Mouse (Mus musculus) stomach, embryonic 15.5 days (tissue): ENCODE measurements around the gene Tmem274. TPM values are rescaled to one million over a fixed set of nuclear protein-coding genes. Genes with fewer than 3 reads are reported as not detected.
A peak's percentile ranks its signal among the peaks of the same experiment; 100 is the strongest.
"Not testable (repeated sequence)": the region's sequence is repeated elsewhere in the genome, so short reads cannot be mapped to it uniquely, and the experiment has no call there.

Source experiments
- ATAC-seq: fragments of 200-750 bp; cut with Nextera tagmentation; 2 replicates; pipeline ENCODE4 v1.8.0; 2017; ENCODE audit warnings: low read depth, moderate number of reproducible peaks, moderate TSS enrichment; ENCODE audit not compliant: insufficient read depth, low FRiP score
- H3K27ac ChIP-seq: fragments of 300-500 bp; sonication (generic); 2 replicates; pipeline ENCODE4 v1.5.1; 2015; ENCODE audit warnings: mild to moderate bottlenecking, inconsistent platforms
- H3K27me3 ChIP-seq: fragments of 300-500 bp; sonication (generic); replicated peaks from 2 replicates; pipeline ENCODE4 v1.6.1; 2015; ENCODE audit warnings: inconsistent platforms
- H3K36me3 ChIP-seq: fragments of 300-500 bp; sonication (generic); 2 replicates; pipeline ENCODE4 v1.6.1; 2015; ENCODE audit warnings: inconsistent platforms
- H3K4me1 ChIP-seq: fragments of 300-500 bp; sonication (generic); 2 replicates; pipeline ENCODE4 v1.6.1; 2015; ENCODE audit warnings: inconsistent platforms
- H3K4me2 ChIP-seq: fragments of 300-500 bp; sonication (generic); 2 replicates; pipeline ENCODE4 v1.6.1; 2015; ENCODE audit warnings: mild to moderate bottlenecking, inconsistent platforms
- H3K4me3 ChIP-seq: fragments of 300-500 bp; sonication (generic); replicated peaks from 2 replicates; pipeline ENCODE4 v1.5.1; 2015; ENCODE audit warnings: inconsistent platforms
- H3K9ac ChIP-seq: fragments of 300-500 bp; sonication (generic); 2 replicates; pipeline ENCODE4 v1.6.1; 2015; ENCODE audit warnings: inconsistent platforms
- H3K9me3 ChIP-seq: fragments of 300-500 bp; sonication (generic); 2 replicates; pipeline ENCODE4 v1.6.1; 2016; ENCODE audit warnings: inconsistent platforms
- WGBS: fragments of 180-500 bp; shearing (Covaris S2); methylation state at CpG from one replicate; pipeline ENCODE4 v1.1.7; 2015; 5-methylcytosine and 5-hydroxymethylcytosine counted together
- polyA plus RNA-seq: library from polyadenylated mRNA; unstranded; fragments of >200 nt; fragmentation: Nextera tagmentation; extraction: Ambion mirVana; gene quantifications from 2 replicates; pipeline ENCODE4 v1.2.1, GENCODE M21; 2015

Gene Tmem274
- polyA plus RNA-seq: 0.23 and 0.45 TPM in 2 replicates

DNA sequence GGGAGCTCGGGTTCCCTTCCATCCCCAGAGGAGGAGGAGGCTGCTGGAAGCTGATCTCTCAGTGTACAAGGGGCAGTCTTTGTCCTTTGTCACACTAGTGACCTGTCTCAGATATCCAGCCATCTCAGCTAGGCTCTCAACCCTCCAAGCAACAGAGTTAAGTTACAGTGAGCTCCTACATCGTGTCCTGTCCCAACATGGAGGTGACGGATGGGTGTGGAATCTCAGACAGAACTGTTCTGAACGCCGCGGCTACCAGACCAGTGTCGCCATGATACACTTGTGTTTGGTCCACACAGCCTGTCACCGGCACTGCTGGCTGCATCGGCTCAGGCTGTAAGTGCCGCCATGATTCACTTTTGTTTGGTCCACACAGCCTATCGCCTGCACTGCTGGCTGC, at the start of gene Tmem274:
TSS of gene Tmem274 (plus strand) at position 301 of the 400 bp plus-strand sequence.
- H3K27me3 ChIP-seq: no peaks in the 10 kb centered on the region
- no peak for ATAC-seq
- H3K27ac ChIP-seq: no peak within 1 kb of the TSS
- H3K36me3 ChIP-seq: peaks cover 9% of the 10 kb centered on the region
- no peaks in the 10 kb centered on the region for H3K9me3 ChIP-seq
- H3K4me1 ChIP-seq: no peaks in the 10 kb centered on the region
- no peak within 1 kb of the TSS for H3K9ac ChIP-seq
- 87% methylated on average over 11 of the region's 11 CpGs for WGBS
- no peak within 1 kb of the TSS for H3K4me3 ChIP-seq
- H3K4me2 ChIP-seq: no peak within 1 kb of the TSS

DNA sequence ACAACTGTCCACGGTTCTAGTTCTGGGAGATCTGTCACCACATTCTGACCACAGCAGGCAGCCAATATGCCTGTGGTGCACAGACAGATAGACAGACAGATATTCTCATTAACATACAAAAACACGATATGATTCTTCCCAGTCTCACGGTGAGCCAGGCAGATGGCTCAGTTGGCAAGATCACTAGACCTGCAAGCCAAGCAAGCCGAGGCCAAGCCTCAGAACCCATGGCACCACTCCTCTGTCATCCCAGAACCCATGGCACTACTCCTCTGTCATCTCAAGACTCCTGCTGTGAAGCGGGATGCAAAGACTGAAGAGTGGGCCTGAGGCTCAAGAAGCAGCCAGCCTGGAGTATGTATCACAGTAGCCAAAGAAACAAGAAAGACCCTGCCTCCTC, 47.6 kb upstream of the Tmem274 start:
- 84% methylated on average over 5 of the region's 5 CpGs for WGBS
- no peak overlapping the region for H3K4me3 ChIP-seq
- H3K27me3 ChIP-seq: no peaks in the 10 kb centered on the region
- H3K4me1 ChIP-seq: peaks cover 3% of the 10 kb centered on the region; the same call in 1 of the 2 replicates
- H3K36me3 ChIP-seq: no peaks in the 10 kb centered on the region
- no peak overlapping the region for H3K4me2 ChIP-seq
- ATAC-seq: no peak
- no peak overlapping the region for H3K9ac ChIP-seq
- H3K9me3 ChIP-seq: no peaks in the 10 kb centered on the region
- no peak overlapping the region for H3K27ac ChIP-seq

DNA sequence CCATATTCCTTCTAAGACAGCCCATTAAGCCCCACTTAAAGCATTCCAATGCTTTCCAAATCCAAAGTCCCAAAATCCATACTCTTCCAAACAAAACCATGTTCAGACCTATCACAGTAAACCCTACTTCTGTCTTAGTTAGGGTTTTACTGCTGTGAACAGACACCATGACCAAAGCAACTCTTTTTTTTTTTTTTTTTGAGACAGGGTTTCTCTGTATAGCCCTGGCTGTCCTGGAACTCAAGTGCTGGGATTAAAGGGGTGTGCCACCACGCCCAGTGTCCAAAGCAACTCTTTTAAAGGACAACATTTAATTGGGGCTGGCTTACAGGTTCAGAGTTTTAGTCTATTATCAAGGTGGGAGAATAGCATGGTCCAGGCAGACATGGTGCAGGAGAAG, 45.3 kb upstream of the Tmem274 start:
- not testable (repeated sequence) for H3K4me2 ChIP-seq, H3K9ac ChIP-seq, H3K27me3 ChIP-seq, H3K4me1 ChIP-seq, H3K36me3 ChIP-seq, H3K4me3 ChIP-seq, H3K27ac ChIP-seq, H3K9me3 ChIP-seq, ATAC-seq
- WGBS: 84% methylated on average over 1 of the region's 1 CpGs

DNA sequence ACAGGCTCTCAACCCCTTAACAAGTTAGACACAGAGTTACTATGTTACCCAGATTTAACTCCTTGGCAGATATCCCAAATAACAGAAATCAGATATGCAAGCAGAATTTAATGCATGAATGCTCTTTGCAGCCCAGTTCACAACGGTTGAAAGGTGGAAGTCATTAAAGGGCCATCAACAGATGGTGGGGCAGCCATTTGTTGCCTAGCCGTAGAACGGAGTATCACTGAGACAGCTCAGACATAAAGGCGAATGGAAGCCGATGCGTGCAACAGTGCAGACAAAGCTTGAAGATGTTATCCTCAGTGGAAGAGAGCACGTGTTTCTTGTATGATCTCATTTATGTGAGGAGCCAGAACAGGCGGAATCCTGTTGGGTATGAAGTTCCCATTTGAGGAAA, 36.6 kb upstream of the Tmem274 start:
- no peak for ATAC-seq
- no peaks in the 10 kb centered on the region for H3K4me1 ChIP-seq
- WGBS: 67% methylated on average over 8 of the region's 8 CpGs
- no peaks in the 10 kb centered on the region for H3K27me3 ChIP-seq
- H3K27ac ChIP-seq: no peak overlapping the region
- H3K9ac ChIP-seq: no peak overlapping the region
- H3K36me3 ChIP-seq: no peaks in the 10 kb centered on the region
- H3K4me3 ChIP-seq: no peak overlapping the region
- H3K9me3 ChIP-seq: no peaks in the 10 kb centered on the region
- no peak overlapping the region for H3K4me2 ChIP-seq

DNA sequence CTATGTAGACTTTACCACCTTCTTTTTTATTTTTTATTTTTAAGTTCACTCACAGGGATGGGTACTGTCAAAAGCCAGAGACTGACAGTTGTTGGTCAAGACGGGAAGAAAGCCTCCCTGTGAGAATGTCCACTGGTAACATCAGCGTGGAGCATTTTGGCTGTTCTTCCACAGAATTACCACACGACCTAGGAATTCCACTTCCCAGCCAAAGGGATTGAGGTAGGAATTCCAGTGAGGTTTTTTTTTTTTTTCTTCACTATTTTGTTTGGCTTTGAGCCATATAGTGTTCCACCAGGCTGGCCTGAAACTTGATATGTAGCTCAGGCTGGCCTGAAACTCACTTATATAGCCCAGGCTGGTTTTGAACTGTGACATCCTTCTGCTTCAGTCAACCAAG, 34.7 kb upstream of the Tmem274 start:
- Histone ChIP-seq H3K4me1 (0 out of 2 replicates have a peak, but pooled peaks cover 7% of the 10 kb centered on the region), H3K27ac (no peak overlapping the region), H3K36me3 (no peaks in the 10 kb centered on the region), H3K9me3 (no peaks in the 10 kb centered on the region), H3K9ac (no peak overlapping the region), H3K4me2 (no peak overlapping the region), H3K4me3 (no peak overlapping the region), H3K27me3 (no peaks in the 10 kb centered on the region)
- 27% methylated on average over 3 of the region's 3 CpGs for WGBS
- ATAC-seq: no peak

DNA sequence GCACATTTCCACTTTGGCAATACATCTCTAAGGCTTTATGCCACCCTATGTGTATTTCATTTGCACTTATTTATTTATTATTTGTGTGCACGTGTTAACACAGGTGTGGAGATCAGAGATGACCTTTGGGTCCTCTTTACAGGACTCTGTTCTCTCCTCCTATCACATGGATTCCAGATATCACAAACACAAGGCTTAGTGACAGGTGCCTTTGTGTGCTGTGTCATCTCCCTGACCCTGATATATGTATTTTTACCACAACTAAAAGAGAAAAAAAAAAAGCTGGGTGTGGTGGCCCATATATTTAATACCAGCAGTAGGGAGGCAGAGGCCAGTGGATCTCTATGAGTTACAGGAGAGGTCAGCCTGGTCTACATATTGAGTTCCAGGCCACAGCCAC, 32.7 kb upstream of the Tmem274 start:
- ATAC-seq: no peak
- 43% methylated on average over 1 of the region's 1 CpGs for WGBS
- Histone ChIP-seq H3K9ac (no peak overlapping the region), H3K27me3 (no peaks in the 10 kb centered on the region), H3K9me3 (no peaks in the 10 kb centered on the region), H3K4me1 (0 out of 2 replicates have a peak, but pooled peaks cover 7% of the 10 kb centered on the region), H3K4me3 (no peak overlapping the region; the same call in 1 of the 2 replicates), H3K4me2 (0 out of 2 replicates have a peak overlapping the region, but pooled peaks have one; percentile 78), H3K27ac (peak overlapping the region; percentile 35; the same call in 1 of the 2 replicates), H3K36me3 (no peaks in the 10 kb centered on the region)

DNA sequence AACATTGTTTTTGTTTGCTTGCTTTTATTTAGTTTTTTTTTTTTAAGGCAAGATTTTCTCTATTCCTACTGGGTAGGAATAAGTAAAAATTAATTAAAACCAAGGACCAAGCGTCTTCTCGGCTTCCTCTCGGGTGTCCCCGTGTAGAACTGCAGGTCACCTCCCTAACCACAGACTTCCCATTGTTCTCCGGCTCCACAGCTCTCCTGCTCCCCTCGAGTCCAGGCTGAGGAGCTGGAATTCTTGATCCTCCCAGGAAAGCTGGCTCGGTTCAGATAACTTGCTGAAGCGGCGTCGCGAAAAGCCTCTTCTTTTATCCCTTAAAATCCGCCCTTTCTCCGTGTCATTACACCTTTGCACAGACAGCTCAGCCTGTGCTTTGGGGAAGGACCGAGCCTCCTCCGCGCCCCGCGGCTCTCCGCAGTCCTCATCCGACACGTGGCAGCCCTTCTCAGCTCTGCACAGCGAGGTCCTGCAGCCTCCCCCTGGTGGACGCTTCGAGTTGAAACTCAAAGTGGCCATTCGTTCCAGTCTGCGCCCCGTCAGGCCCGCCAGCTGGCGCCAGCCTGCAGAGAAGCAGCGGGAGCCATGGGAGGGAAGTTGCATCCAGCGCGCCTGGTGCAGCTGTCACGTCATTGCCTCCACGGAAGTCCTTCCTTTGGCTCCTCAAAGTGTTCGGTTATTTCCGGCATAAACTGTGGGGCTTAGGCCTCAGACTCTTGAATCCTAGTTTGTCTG, 32.0 kb upstream of the Tmem274 start:
- Histone ChIP-seq H3K4me1 (0 out of 2 replicates have a peak, but pooled peaks cover 7% of the 10 kb centered on the region), H3K27ac (peak overlapping the region; percentile 93), H3K36me3 (no peaks in the 10 kb centered on the region), H3K9ac (peak overlapping the region; percentile 53; the same call in 1 of the 2 replicates), H3K4me3 (peak overlapping the region; percentile 38), H3K4me2 (peak overlapping the region; percentile 78), H3K27me3 (no peaks in the 10 kb centered on the region), H3K9me3 (no peaks in the 10 kb centered on the region)
- WGBS: under 1% methylated on average over 36 of the region's 36 CpGs
- peak; percentile 95 for ATAC-seq

DNA sequence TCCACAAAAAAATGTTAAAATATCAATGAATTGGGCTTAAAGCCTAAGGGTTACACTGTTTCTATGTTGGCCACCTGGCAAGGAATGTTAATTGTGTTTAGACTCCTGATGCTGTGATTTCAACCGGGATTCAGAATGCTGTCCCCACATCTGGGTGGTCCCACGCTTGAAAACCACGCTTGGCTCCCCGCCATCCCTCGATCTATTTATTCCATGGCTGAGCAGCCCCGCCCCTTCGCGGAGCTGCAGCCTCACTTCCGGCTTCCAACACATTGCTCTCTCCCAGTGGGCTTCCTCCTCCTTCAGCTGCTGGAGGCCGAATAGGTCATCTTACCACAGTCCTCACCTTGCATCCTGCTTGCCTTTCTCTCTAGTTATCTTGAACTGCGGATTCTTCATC, 31.3 kb upstream of the Tmem274 start:
- peak overlapping the region; percentile 78 for H3K4me2 ChIP-seq
- H3K27me3 ChIP-seq: no peaks in the 10 kb centered on the region
- H3K27ac ChIP-seq: peak overlapping the region; percentile 93
- H3K9ac ChIP-seq: no peak overlapping the region
- ATAC-seq: peak; percentile 33; the same call in 1 of the 2 replicates
- H3K4me3 ChIP-seq: peak overlapping the region; percentile 38
- WGBS: 4% methylated on average over 11 of the region's 11 CpGs
- no peaks in the 10 kb centered on the region for H3K36me3 ChIP-seq
- no peaks in the 10 kb centered on the region for H3K9me3 ChIP-seq
- H3K4me1 ChIP-seq: 0 out of 2 replicates have a peak, but pooled peaks cover 7% of the 10 kb centered on the region

DNA sequence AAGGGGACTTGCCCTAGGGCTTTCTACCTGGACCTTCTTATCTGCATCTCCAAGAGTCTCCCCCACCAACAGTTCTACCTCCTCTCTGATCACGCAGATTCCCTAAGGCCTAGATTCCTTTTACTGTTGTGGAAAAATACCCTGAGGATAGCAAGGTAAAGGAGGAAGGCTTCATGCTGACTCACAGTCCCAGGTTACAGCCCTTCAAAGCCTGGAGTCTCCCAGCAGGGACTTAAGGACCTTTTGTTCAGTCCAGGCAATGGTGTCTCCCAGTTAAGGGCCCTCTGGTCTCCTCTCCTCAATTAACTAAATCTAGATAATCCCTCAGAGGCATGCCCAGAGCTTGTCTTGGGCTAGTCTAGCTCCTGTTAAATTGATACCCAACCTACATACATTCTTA, 30.9 kb upstream of the Tmem274 start:
- Histone ChIP-seq H3K27me3 (no peaks in the 10 kb centered on the region), H3K4me2 (peak overlapping the region; percentile 78; the same call in 1 of the 2 replicates), H3K27ac (peak overlapping the region; percentile 93), H3K9ac (no peak overlapping the region), H3K36me3 (no peaks in the 10 kb centered on the region), H3K4me3 (no peak overlapping the region), H3K9me3 (no peaks in the 10 kb centered on the region), H3K4me1 (0 out of 2 replicates have a peak, but pooled peaks cover 7% of the 10 kb centered on the region)
- no peak for ATAC-seq
- WGBS: 52% methylated on average over 1 of the region's 1 CpGs

DNA sequence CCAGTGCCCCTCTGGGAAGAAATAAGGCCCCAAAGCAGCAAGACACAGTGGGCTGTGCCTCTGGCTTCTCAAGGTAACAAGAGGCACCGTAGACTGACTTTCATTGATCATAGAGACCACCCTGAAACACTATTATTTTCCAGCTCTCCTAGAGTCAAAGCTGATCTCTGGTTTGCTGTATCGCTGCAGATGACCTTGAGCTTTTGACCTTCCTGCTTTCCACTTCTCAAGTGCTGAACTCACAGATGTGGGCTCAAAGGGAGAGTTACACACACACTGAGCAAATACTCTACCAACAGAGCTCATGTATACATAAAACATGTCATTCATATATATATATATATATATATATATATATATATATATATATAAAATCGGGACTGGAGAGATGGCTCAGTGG, 26.5 kb upstream of the Tmem274 start:
- Histone ChIP-seq H3K36me3 (no peaks in the 10 kb centered on the region), H3K9ac (no peak overlapping the region), H3K4me1 (0 out of 2 replicates have a peak, but pooled peaks cover 7% of the 10 kb centered on the region), H3K4me2 (no peak overlapping the region), H3K4me3 (no peak overlapping the region), H3K27ac (no peak overlapping the region), H3K9me3 (no peaks in the 10 kb centered on the region), H3K27me3 (no peaks in the 10 kb centered on the region)
- 76% methylated on average over 3 of the region's 3 CpGs for WGBS
- no peak for ATAC-seq

DNA sequence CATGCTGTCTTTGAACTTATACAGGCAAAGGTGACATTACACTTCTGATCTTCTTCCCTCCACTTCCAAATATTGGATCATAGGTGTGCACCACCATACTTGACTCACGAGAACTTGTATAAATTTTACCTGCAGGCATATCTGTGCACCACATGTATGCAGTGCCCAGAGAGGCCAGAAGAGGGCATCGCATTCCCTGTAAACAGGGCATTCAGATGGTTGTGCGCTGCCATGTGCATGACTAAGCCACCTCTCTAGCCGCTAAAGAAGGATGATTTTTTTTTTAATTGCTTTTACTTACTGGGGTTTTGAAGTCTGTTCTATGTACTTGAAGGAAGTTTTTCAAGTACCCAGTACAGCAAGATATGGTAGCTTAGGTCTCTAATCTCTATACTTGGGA, 23.5 kb upstream of the Tmem274 start:
- Histone ChIP-seq H3K9ac (no peak overlapping the region), H3K27ac (no peak overlapping the region), H3K4me2 (no peak overlapping the region), H3K4me3 (no peak overlapping the region), H3K36me3 (no peaks in the 10 kb centered on the region), H3K9me3 (no peaks in the 10 kb centered on the region), H3K4me1 (no peaks in the 10 kb centered on the region), H3K27me3 (no peaks in the 10 kb centered on the region)
- 84% methylated on average over 4 of the region's 4 CpGs for WGBS
- ATAC-seq: no peak

DNA sequence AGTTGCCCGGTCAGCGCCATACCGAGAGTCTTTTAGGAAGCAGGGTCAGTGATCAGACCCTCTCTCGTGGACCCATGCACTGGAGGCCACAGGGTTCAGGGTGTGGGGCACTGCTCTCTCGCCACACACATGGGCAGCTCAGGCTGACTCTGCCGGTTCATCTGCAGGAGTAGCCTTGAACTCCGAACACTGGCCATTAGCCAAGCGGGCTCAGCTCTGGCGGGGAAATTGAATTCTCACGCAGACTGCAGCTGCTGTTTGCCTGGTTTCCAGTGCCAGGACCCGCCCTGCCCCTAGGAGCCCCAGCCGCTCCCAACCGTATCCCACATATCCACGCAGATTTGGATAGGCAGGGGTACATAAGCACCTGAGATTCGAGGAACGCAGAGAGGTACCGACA, 22.9 kb upstream of the Tmem274 start:
- H3K4me2 ChIP-seq: no peak overlapping the region
- no peak overlapping the region for H3K4me3 ChIP-seq
- no peak overlapping the region for H3K27ac ChIP-seq
- H3K9ac ChIP-seq: no peak overlapping the region
- no peak for ATAC-seq
- 72% methylated on average over 17 of the region's 17 CpGs for WGBS
- H3K4me1 ChIP-seq: no peaks in the 10 kb centered on the region
- H3K27me3 ChIP-seq: no peaks in the 10 kb centered on the region
- no peaks in the 10 kb centered on the region for H3K36me3 ChIP-seq
- H3K9me3 ChIP-seq: no peaks in the 10 kb centered on the region
